Mouse (Mus musculus) midbrain, postnatal 0 days (tissue): ENCODE measurements around the gene Nr4a3. TPM values are rescaled to one million over a fixed set of nuclear protein-coding genes. Genes with fewer than 3 reads are reported as not detected.

Experiments used
- ATAC-seq: fragments of 200-750 bp; cut with Nextera tagmentation; 2 replicates; pipeline ENCODE4 v1.8.0; 2017; ENCODE audit warnings: moderate number of reproducible peaks, mild to moderate bottlenecking, moderate TSS enrichment, moderate library complexity; ENCODE audit not compliant: low FRiP score
- DNase-seq: peaks from one replicate; pipeline ENCODE4 v3.0.0-alpha.2; 2015; ENCODE audit warnings: low spot score
- H3K27ac ChIP-seq: fragments of 300-500 bp; sonication (generic); 2 replicates; pipeline ENCODE4 v1.5.1; 2014; ENCODE audit warnings: low read depth, mild to moderate bottlenecking, low read length, mixed read lengths
- H3K27me3 ChIP-seq: fragments of 300-500 bp; sonication (generic); 2 replicates; pipeline ENCODE4 v1.6.1; 2014; ENCODE audit warnings: low read length, control low read depth, mixed read lengths; ENCODE audit not compliant: insufficient read depth
- H3K36me3 ChIP-seq: fragments of 300-500 bp; sonication (generic); 2 replicates; pipeline ENCODE4 v1.6.1; 2014; ENCODE audit warnings: low read length, control low read depth, mixed read lengths; ENCODE audit not compliant: insufficient read depth
- H3K4me1 ChIP-seq: fragments of 300-500 bp; sonication (generic); 2 replicates; pipeline ENCODE4 v1.6.1; 2014; ENCODE audit warnings: mild to moderate bottlenecking, control low read depth, antibody characterized with exemption, low read length, mixed read lengths; ENCODE audit not compliant: insufficient read depth
- H3K4me2 ChIP-seq: fragments of 300-500 bp; sonication (generic); 2 replicates; pipeline ENCODE4 v1.6.1; 2014; ENCODE audit warnings: low read depth, mild to moderate bottlenecking, low read length, mixed read lengths; ENCODE audit not compliant: poor library complexity, severe bottlenecking
- H3K4me3 ChIP-seq: fragments of 300-500 bp; sonication (generic); 2 replicates; pipeline ENCODE4 v1.5.1; 2014; ENCODE audit warnings: low read depth, mild to moderate bottlenecking, low read length, moderate library complexity
- H3K9ac ChIP-seq: fragments of 300-500 bp; sonication (generic); replicated peaks from 2 replicates; pipeline ENCODE4 v1.6.1; 2014; ENCODE audit warnings: mild to moderate bottlenecking, low read length, moderate library complexity, mixed read lengths; ENCODE audit not compliant: poor library complexity, severe bottlenecking
- H3K9me3 ChIP-seq: fragments of 300-500 bp; sonication (generic); 2 replicates; pipeline ENCODE4 v1.6.1; 2016; ENCODE audit warnings: low read length, control low read depth
- CTCF ChIP-seq: IDR thresholded peaks from 2 replicates; pipeline ENCODE4 v1.5.1; 2016; ENCODE audit warnings: antibody characterized with exemption, mild to moderate bottlenecking
- WGBS: fragments of 180-500 bp; shearing (Covaris S2); extraction: QIAGEN DNeasy Blood & Tissue Kit; methylation state at CpG from one replicate; pipeline ENCODE4 v1.1.7; 2014; 5-methylcytosine and 5-hydroxymethylcytosine counted together
- polyA plus RNA-seq: library from polyadenylated mRNA; unstranded; fragments of >200 nt; fragmentation: Nextera tagmentation; extraction: Ambion mirVana; gene quantifications from 2 replicates; pipeline ENCODE4 v1.2.1, GENCODE M21; 2015
- total RNA-seq: library from RNA; depleted of rRNA; stranded (reverse); fragments of >200 nt; gene quantifications from 2 replicates; pipeline ENCODE4 v1.2.3, GENCODE M21; 2014; rRNA removed

Nr4a3 gene
- total RNA-seq (1.9 and 3.2 TPM in 2 replicates), polyA plus RNA-seq (0.36 and 0.95 TPM in 2 replicates)

- peak within 1 kb of the TSS; percentile 56 for H3K4me3 ChIP-seq
- DNase-seq (peak; percentile 93), ATAC-seq (peak; percentile 79)
- peaks cover 16% of the 10 kb centered on the region; the same call in 1 of the 2 replicates for H3K4me1 ChIP-seq
- peak within 1 kb of the TSS; percentile 61 for H3K9ac ChIP-seq
- H3K27me3 ChIP-seq, result peaks cover 23% of the 10 kb centered on the region
- WGBS, result 0% methylated on average over 42 of the region's 54 CpGs
- no peaks in the 10 kb centered on the region for H3K9me3 ChIP-seq
- TF ChIP-seq CTCF, result peak; percentile 41
- H3K36me3 ChIP-seq, result no peaks in the 10 kb centered on the region
- peak within 1 kb of the TSS; percentile 33 for H3K27ac ChIP-seq
- peak within 1 kb of the TSS; percentile 99 for H3K4me2 ChIP-seq
Observed at GRCm38 (mm10) chr4:48044491-48045211, at the start of gene Nr4a3. TSS of gene Nr4a3 (plus strand) at chr4:48045153.

- no peak overlapping the region for H3K9ac ChIP-seq
- no peak overlapping the region for H3K4me3 ChIP-seq
- H3K36me3 ChIP-seq, result no peaks in the 10 kb centered on the region
- no peak overlapping the region for H3K27ac ChIP-seq
- no peak overlapping the region for H3K4me2 ChIP-seq
- no peaks in the 10 kb centered on the region for H3K9me3 ChIP-seq
- no peak for TF ChIP-seq CTCF
- H3K4me1 ChIP-seq, result no peaks in the 10 kb centered on the region
- 83% methylated on average over 4 of the region's 4 CpGs for WGBS
- no peaks in the 10 kb centered on the region for H3K27me3 ChIP-seq
- no peak for DNase-seq
- ATAC-seq, result no peak
Observed at GRCm38 (mm10) chr4:48002969-48003368, 42.0 kb upstream of the Nr4a3 start.

- H3K27ac ChIP-seq, result no peak overlapping the region
- H3K36me3 ChIP-seq, result no peaks in the 10 kb centered on the region
- DNase-seq, result no peak
- H3K4me1 ChIP-seq, result no peaks in the 10 kb centered on the region
- no peak for TF ChIP-seq CTCF
- H3K9me3 ChIP-seq, result no peaks in the 10 kb centered on the region
- no peak overlapping the region for H3K9ac ChIP-seq
- ATAC-seq, result no peak
- H3K4me3 ChIP-seq, result no peak overlapping the region
- WGBS, result 87% methylated on average over 3 of the region's 3 CpGs
- no peak overlapping the region for H3K4me2 ChIP-seq
- no peaks in the 10 kb centered on the region for H3K27me3 ChIP-seq
Observed at GRCm38 (mm10) chr4:48003456-48003855, 41.5 kb upstream of the Nr4a3 start.

GRCm38 (mm10) chr4:48006355-48006754, 38.6 kb upstream of the Nr4a3 start:
- ATAC-seq, result no peak
- H3K9me3 ChIP-seq, result no peaks in the 10 kb centered on the region
- H3K36me3 ChIP-seq, result no peaks in the 10 kb centered on the region
- no peak overlapping the region for H3K4me2 ChIP-seq
- H3K27ac ChIP-seq, result no peak overlapping the region
- no peak for TF ChIP-seq CTCF
- H3K4me1 ChIP-seq, result no peaks in the 10 kb centered on the region
- H3K4me3 ChIP-seq, result no peak overlapping the region
- 89% methylated on average over 3 of the region's 3 CpGs for WGBS
- H3K9ac ChIP-seq, result no peak overlapping the region
- no peaks in the 10 kb centered on the region for H3K27me3 ChIP-seq
- no peak for DNase-seq

- Histone ChIP-seq H3K4me2 (no peak overlapping the region), H3K36me3 (no peaks in the 10 kb centered on the region), H3K9ac (no peak overlapping the region), H3K9me3 (0 out of 2 replicates have a peak, but pooled peaks cover 2% of the 10 kb centered on the region), H3K4me3 (no peak overlapping the region), H3K27ac (no peak overlapping the region), H3K27me3 (no peaks in the 10 kb centered on the region), H3K4me1 (no peaks in the 10 kb centered on the region)
- no peak for TF ChIP-seq CTCF
- ATAC-seq, result no peak
- no peak for DNase-seq
- 97% methylated on average over 3 of the region's 3 CpGs for WGBS
Observed at GRCm38 (mm10) chr4:48012209-48012608, 32.7 kb upstream of the Nr4a3 start.

- Histone ChIP-seq H3K36me3 (no peaks in the 10 kb centered on the region), H3K27ac (no peak overlapping the region), H3K9ac (no peak overlapping the region), H3K9me3 (no peaks in the 10 kb centered on the region), H3K4me1 (no peaks in the 10 kb centered on the region), H3K4me2 (no peak overlapping the region), H3K27me3 (no peaks in the 10 kb centered on the region), H3K4me3 (no peak overlapping the region)
- 89% methylated on average over 3 of the region's 3 CpGs for WGBS
- ATAC-seq (no peak), DNase-seq (no peak)
- no peak for TF ChIP-seq CTCF
Observed at GRCm38 (mm10) chr4:48022966-48023365, 22.0 kb upstream of the Nr4a3 start.
